Mouse (Mus musculus) G1E (cell line): Measurements from ENCODE around the gene Sfxn1. TPM values are rescaled to one million over a fixed set of nuclear protein-coding genes. Genes with fewer than 3 reads are reported as not detected.

ENCODE experiments used
- ATAC-seq: 2 replicates; pipeline ENCODE4 v1.8.0; 2016; ENCODE audit warnings: mild to moderate bottlenecking; ENCODE audit not compliant: insufficient number of reproducible peaks, poor library complexity, low FRiP score, severe bottlenecking; ENCODE audit errors: extremely low read depth
- DNase-seq: peaks from one replicate; pipeline ENCODE4 v3.0.0; 2012; ENCODE audit warnings: low spot score
- H3K27me3 ChIP-seq: 2 replicates; pipeline ENCODE4 v1.6.1; 2012; ENCODE audit warnings: mild to moderate bottlenecking, low read length, inconsistent platforms; ENCODE audit not compliant: insufficient read depth
- H3K36me3 ChIP-seq: replicated peaks from 2 replicates; pipeline ENCODE3; 2012; ENCODE audit warnings: mild to moderate bottlenecking, inconsistent platforms
- H3K4me1 ChIP-seq: 2 replicates; pipeline ENCODE4 v1.6.1; 2012; ENCODE audit warnings: low read depth, low read length, inconsistent platforms, mixed read lengths; ENCODE audit not compliant: insufficient read depth
- H3K4me3 ChIP-seq: 2 replicates; pipeline ENCODE4 v1.5.1; 2012; ENCODE audit warnings: low read depth, mild to moderate bottlenecking, inconsistent platforms, low read length, moderate library complexity, mixed read lengths
- H3K9me3 ChIP-seq: replicated peaks from 2 replicates; pipeline ENCODE4 v1.6.1; 2012; ENCODE audit warnings: inconsistent platforms
- CTCF ChIP-seq: IDR thresholded peaks from 2 replicates; pipeline ENCODE4 v1.5.1; 2012; ENCODE audit warnings: low read depth, low read length, inconsistent platforms, mixed read lengths
- GATA1 ChIP-seq: IDR thresholded peaks from 2 replicates; pipeline ENCODE4 v1.6.1; 2012; ENCODE audit warnings: borderline replicate concordance, low read length, inconsistent platforms, mixed read lengths
- GATA2 ChIP-seq: IDR thresholded peaks from 2 replicates; pipeline ENCODE4 v1.6.1; 2012; ENCODE audit warnings: low read depth, low read length, inconsistent platforms, borderline replicate concordance
- POLR2AphosphoS5 ChIP-seq: IDR thresholded peaks from 2 replicates; pipeline ENCODE4 v1.6.1; 2012; ENCODE audit warnings: low read depth, low read length, inconsistent platforms; ENCODE audit not compliant: insufficient replicate concordance
- TAL1 ChIP-seq: conservative IDR thresholded peaks from 2 replicates; pipeline ENCODE4 v1.6.1; 2012; ENCODE audit warnings: low read depth, low read length, inconsistent platforms, mixed read lengths
- polyA plus RNA-seq: library from polyadenylated mRNA; stranded (reverse); fragments of >175 nt; gene quantifications from 2 replicates; pipeline ENCODE4 v1.2.3, GENCODE M21; 2012
- total RNA-seq, 2 experiments: library from RNA; stranded (forward) in 1 of 2; stranded (reverse) in 1 of 2; fragments of 200-1000 nt in 1 of 2; fragments of >200 nt in 1 of 2; fragmentation: Nextera tagmentation in 1 of 2; gene quantifications; 2 replicates each; pipeline ENCODE4 v1.2.3; 2014 to 2017

Sfxn1 gene
- total RNA-seq (2014; fragmentation: Nextera tagmentation) (150 and 155 TPM in 2 replicates), total RNA-seq (2017) (84.6 and 89.2 TPM in 2 replicates), polyA plus RNA-seq (26.5 and 27.8 TPM in 2 replicates)

- peaks cover 25% of the 10 kb centered on the region for H3K36me3 ChIP-seq
- TF ChIP-seq GATA2 = no peak
- no peak for TF ChIP-seq TAL1
- no peak for TF ChIP-seq CTCF
- no peak for TF ChIP-seq POLR2AphosphoS5
- no peak for TF ChIP-seq GATA1
- ATAC-seq (peak; percentile 70), DNase-seq (peak; percentile 85)
- peak within 1 kb of the TSS; percentile 77 for H3K4me3 ChIP-seq
- H3K9me3 ChIP-seq = no peaks in the 10 kb centered on the region
- H3K4me1 ChIP-seq = peaks cover 34% of the 10 kb centered on the region
- H3K27me3 ChIP-seq = peaks cover 9% of the 10 kb centered on the region
Measured at GRCm38 (mm10) chr13:54071606-54072331, at the start of gene Sfxn1. Gene Sfxn1 (plus strand): TSS chr13:54071869.

GRCm38 (mm10) chr13:54023311-54023710, 48.4 kb upstream of the Sfxn1 start:
- ATAC-seq (no peak), DNase-seq (no peak)
- no peaks in the 10 kb centered on the region for H3K36me3 ChIP-seq
- no peak overlapping the region for H3K4me3 ChIP-seq
- no peaks in the 10 kb centered on the region for H3K4me1 ChIP-seq
- peaks cover 10% of the 10 kb centered on the region for H3K9me3 ChIP-seq
- H3K27me3 ChIP-seq = no peaks in the 10 kb centered on the region
- no peak for TF ChIP-seq TAL1
- TF ChIP-seq CTCF = no peak
- TF ChIP-seq GATA2 = no peak
- no peak for TF ChIP-seq GATA1

- TF ChIP-seq GATA2 = no peak
- TF ChIP-seq CTCF = no peak
- no peak for TF ChIP-seq POLR2AphosphoS5
- TF ChIP-seq GATA1 = no peak
- TF ChIP-seq TAL1 = no peak
- Histone ChIP-seq H3K4me1 (no peaks in the 10 kb centered on the region), H3K27me3 (no peaks in the 10 kb centered on the region), H3K36me3 (no peaks in the 10 kb centered on the region), H3K9me3 (peaks cover 15% of the 10 kb centered on the region), H3K4me3 (no peak overlapping the region)
- ATAC-seq = no peak
- DNase-seq = no peak
Measured at GRCm38 (mm10) chr13:54027079-54027478, 44.6 kb upstream of the Sfxn1 start.

- ATAC-seq (no peak), DNase-seq (no peak)
- Histone ChIP-seq H3K36me3 (no peaks in the 10 kb centered on the region), H3K4me1 (no peaks in the 10 kb centered on the region), H3K9me3 (peaks cover 4% of the 10 kb centered on the region), H3K4me3 (no peak overlapping the region), H3K27me3 (no peaks in the 10 kb centered on the region)
- no peak for TF ChIP-seq TAL1
- TF ChIP-seq POLR2AphosphoS5 = no peak
- TF ChIP-seq GATA1 = no peak
- no peak for TF ChIP-seq GATA2
- TF ChIP-seq CTCF = no peak
Measured at GRCm38 (mm10) chr13:54033653-54034052, 38.0 kb upstream of the Sfxn1 start.

- TF ChIP-seq TAL1 (no peak), CTCF (peak; percentile 60)
- Histone ChIP-seq H3K9me3 (peaks cover 2% of the 10 kb centered on the region), H3K4me3 (no peak overlapping the region), H3K36me3 (no peaks in the 10 kb centered on the region), H3K27me3 (no peaks in the 10 kb centered on the region), H3K4me1 (no peaks in the 10 kb centered on the region)
- ATAC-seq (no peak), DNase-seq (no peak)
Measured at GRCm38 (mm10) chr13:54035541-54035940, 36.1 kb upstream of the Sfxn1 start.

GRCm38 (mm10) chr13:54037936-54038335, 33.7 kb upstream of the Sfxn1 start:
- Histone ChIP-seq H3K4me3 (no peak overlapping the region), H3K9me3 (no peaks in the 10 kb centered on the region; the same call in 1 of the 2 replicates), H3K36me3 (no peaks in the 10 kb centered on the region), H3K27me3 (no peaks in the 10 kb centered on the region), H3K4me1 (no peaks in the 10 kb centered on the region)
- DNase-seq (no peak), ATAC-seq (no peak)
- TF ChIP-seq CTCF = no peak
- no peak for TF ChIP-seq GATA2
- no peak for TF ChIP-seq TAL1
- no peak for TF ChIP-seq GATA1
- no peak for TF ChIP-seq POLR2AphosphoS5
